Mouse (Mus musculus) urinary bladder, postnatal 4 days (tissue): Measurements from ENCODE around the gene Bex4.
"Not testable (repeated sequence)": the region's sequence is repeated elsewhere in the genome, so short reads cannot be mapped to it uniquely, and the experiment has no call there.

ENCODE experiments used
- DNase-seq, 2 experiments: peaks; one replicate each; pipeline ENCODE4 v3.0.0; 2021 to 2022; ENCODE audit warnings: low spot score in 2 of 2

The Bex4 gene

GRCm38 (mm10) chrX:136138827-136139639 is at the start of gene Bex4:
TSS of gene Bex4 (plus strand) at chrX:136138996.
- not testable (repeated sequence) for DNase-seq

- no peak for DNase-seq
These were observed 46.1 kb upstream of the Bex4 start for GRCm38 (mm10) chrX:136092497-136093279.

GRCm38 (mm10) chrX:136094421-136094820 is 44.4 kb upstream of the Bex4 start:
- DNase-seq = no peak

- DNase-seq = no peak
These were observed 34.6 kb upstream of the Bex4 start for GRCm38 (mm10) chrX:136104046-136104723.

- no peak for DNase-seq
These were observed 34.1 kb upstream of the Bex4 start for GRCm38 (mm10) chrX:136104724-136105088.

GRCm38 (mm10) chrX:136107942-136108341 is 30.9 kb upstream of the Bex4 start:
- no peak for DNase-seq

- DNase-seq = no peak
These were observed 23.8 kb upstream of the Bex4 start for GRCm38 (mm10) chrX:136115015-136115414.

GRCm38 (mm10) chrX:136115419-136115961 is 23.3 kb upstream of the Bex4 start:
- peak; percentile 38 to 58 for DNase-seq

- no peak for DNase-seq
These were observed 11.6 kb upstream of the Bex4 start for GRCm38 (mm10) chrX:136127038-136127743.

GRCm38 (mm10) chrX:136127744-136128064 is 11.1 kb upstream of the Bex4 start:
- DNase-seq = peak in 1 of 2 experiments; percentile 60

GRCm38 (mm10) chrX:136135559-136135958 is 3.2 kb upstream of the Bex4 start:
- DNase-seq = no peak

GRCm38 (mm10) chrX:136139640-136140004 is 826 bp downstream of the Bex4 start:
- DNase-seq = not testable (repeated sequence)

GRCm38 (mm10) chrX:136141385-136141784 is 2.6 kb downstream of the Bex4 start:
- no peak for DNase-seq

GRCm38 (mm10) chrX:136143711-136144110 is 4.9 kb downstream of the Bex4 start:
- DNase-seq = no peak

- no peak for DNase-seq
These were observed 5.4 kb downstream of the Bex4 start for GRCm38 (mm10) chrX:136144195-136144594.

- no peak for DNase-seq
These were observed 31.8 kb downstream of the Bex4 start for GRCm38 (mm10) chrX:136170625-136171024.

- peak; percentile 54 to 75 for DNase-seq
These were observed 32.7 kb downstream of the Bex4 start for GRCm38 (mm10) chrX:136171189-136172117.

GRCm38 (mm10) chrX:136172118-136172551 is 33.3 kb downstream of the Bex4 start, which contains the start of gene Tceal8:
TSS of gene Tceal8 (minus strand) at chrX:136172342.
- DNase-seq = peak; percentile 67 to 71

GRCm38 (mm10) chrX:136172786-136173185 is 34.0 kb downstream of the Bex4 start:
- DNase-seq = no peak

GRCm38 (mm10) chrX:136180897-136181553 is 42.2 kb downstream of the Bex4 start:
- DNase-seq = no peak
